Mouse (Mus musculus) left cerebral cortex, adult 11 months (tissue): Measurements from ENCODE around the gene Gm10490.

Experiments used
- DNase-seq: peaks from one replicate; pipeline ENCODE4 v3.0.0; 2022; ENCODE audit warnings: low spot score

Gm10490 gene

DNA sequence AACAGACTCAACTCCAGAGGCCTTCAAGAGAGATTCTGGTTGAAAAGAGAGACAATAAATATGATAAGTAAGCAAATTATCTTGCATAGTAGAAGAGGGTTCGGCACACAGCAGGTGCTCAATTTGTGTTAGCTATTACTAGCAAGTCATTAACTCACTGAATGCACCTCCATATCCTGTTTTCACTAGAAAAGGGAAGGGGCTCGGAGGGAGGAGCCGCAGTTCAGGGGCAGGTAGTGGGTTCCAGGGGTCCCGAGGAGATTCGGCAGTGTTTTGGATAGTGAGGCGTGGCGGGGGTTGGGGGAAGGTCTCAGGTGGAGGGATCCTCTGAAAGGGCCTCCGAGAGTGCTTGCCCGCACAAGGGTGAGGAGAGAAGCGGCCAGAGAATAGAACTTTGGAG lies 17.8 kb downstream of the Gm10490 start:
- DNase-seq = no peak

DNA sequence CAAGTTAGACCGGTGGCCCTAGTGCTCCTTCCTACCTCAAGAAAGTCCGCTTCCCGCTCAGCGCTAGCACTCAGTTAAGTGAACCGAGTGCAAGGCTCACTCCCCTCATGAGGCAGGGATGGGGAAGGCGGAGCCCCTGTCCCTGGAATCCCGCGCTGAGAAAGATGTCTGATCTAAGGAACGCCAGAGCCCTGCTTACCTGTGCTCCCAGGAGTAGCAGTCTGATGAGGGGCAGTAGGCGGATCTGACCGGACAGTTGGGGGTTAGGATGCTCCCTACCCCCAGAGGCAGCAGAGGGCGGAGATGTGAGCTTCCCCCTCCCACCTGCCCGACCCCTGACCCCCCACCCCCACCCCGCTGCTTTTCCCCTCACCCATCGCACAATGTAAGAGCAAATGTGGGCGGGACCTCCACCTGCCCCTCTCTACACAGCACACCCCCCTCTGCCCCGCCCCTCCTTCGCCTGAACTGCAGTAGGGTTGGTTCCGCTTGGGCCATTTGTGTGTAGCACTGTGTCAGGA lies 19.0 kb downstream of the Gm10490 start, which contains the start of gene Eras:
TSS of gene Eras (minus strand) at position 338 of the 521 bp plus-strand sequence.
- no peak for DNase-seq

DNA sequence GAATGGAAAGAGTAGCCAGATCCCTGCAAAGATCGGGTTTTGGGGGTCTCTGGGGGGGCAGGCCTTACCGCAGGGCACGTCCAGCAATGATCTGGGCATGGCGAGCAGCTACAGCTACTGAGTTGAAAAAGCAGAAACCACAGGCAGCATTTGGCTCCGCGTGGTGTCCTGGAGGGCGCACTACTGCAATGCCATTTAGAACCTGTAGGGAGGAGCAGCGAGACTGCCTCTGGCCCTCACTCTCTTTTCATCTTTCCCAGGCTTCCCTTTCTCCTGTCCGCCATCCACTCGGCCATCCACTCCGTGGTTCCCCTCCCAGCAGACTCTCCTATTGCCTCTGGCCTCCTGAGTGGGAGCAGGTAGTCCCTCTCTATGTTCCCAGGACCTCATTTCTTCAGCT lies 27.5 kb downstream of the Gm10490 start:
- DNase-seq = no peak

DNA sequence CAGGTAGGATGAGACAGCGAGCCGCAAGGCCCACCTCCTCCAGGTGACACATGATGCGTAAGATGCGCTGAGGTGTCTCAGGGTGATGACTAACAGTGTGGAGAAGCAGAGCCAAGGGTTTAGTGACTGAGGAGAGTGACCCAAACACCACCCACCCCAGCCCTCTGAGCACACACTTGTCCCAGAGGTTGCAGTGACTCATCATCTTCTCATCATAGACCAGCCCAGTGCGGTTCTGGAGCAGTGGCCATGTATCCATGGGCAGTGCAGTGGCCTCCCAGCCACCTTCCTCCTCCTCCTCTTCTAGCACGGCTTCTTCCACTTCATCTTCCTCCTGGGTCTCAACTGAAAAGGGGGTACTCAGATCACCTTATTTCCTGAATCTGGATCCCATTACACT lies 28.3 kb downstream of the Gm10490 start:
- DNase-seq = no peak

DNA sequence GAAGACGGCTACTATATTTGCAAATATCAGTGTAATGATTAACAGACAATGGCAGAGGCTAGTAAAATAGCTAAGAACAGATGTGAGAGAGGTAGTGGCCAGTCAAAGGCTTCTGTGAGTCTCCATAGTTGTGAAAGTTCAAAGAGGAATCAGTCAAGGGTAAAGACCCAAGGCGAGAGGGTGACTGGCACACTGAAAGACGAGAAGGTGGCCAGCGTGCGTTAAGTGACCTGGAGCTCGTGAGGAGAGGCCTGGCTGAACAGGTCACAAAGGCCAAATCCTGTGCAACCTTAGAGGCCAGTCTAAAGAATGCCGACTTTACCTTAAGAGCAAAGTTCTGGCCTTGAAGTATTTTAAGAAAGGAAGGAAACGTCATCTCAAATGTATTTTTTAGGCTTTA lies 36.3 kb downstream of the Gm10490 start:
- DNase-seq = no peak

DNA sequence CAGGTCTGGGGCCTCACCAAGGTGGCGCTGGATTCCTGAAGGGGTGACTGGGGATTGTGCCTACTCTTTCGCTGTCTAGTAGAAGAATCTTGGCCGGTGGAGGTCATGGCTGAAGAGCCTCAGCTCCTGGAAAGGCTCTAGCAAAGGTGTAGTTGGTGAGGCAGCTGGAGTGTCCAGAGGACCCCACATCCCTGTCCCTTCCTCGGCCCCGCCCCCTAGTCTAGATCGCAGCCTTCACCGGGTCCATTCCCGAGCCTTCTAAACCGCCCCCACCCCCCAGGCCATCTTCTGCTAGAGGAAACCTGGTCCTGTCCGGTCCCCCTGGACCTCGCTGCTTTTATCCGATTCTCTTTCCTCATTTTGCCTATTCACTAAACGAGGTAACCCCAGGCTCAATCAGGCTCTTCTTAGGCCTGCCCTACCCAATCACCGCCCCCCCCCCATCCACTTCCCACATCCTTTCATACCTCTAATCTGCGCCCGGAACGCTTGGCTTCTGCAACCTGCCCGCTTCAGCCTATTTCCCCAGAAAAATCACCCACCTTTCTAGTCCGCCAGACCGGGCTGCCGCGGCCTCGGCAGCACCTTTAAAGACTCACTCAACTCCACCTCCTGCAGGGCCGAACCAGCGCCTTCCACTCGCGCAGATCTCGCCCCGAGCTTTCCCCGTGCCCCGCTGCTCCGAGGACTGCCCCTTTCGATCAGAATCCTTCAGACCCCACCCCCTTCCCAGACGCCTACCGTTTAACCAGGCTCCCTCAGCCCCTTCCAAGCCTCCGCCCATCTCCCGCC lies 38.0 kb downstream of the Gm10490 start, which contains the start of gene Hdac6:
TSS of gene Hdac6 (minus strand) at position 782 of the 792 bp plus-strand sequence.
- DNase-seq = no peak

DNA sequence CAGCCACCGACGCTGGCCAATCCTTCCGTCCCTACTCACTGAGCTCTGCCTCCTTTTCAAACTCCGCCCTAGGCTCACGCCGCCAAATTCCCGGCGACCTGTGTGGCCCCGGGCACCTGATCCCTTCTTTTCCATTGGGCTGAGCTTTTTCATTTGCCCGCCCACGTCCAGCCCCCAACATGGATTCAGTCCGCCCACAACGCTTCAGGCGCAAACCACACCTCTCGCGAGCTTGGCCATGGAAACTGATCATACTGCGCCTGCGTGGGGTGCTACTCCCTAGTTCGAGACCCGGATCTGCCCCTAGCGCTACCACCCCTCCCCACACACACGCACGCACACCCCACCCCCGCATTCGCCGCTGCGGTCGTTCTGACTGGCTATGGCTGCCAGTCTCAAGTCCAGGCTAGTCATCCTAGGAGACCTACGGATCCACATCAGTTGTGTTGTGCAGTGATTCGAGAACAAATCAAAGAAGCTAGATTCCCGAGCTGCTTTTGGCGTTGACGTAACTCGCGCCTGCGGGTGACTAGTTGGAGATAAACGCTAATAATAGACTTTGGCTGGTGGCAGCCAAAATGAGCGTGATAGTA lies 38.7 kb downstream of the Gm10490 start:
- peak; percentile 92 for DNase-seq

DNA sequence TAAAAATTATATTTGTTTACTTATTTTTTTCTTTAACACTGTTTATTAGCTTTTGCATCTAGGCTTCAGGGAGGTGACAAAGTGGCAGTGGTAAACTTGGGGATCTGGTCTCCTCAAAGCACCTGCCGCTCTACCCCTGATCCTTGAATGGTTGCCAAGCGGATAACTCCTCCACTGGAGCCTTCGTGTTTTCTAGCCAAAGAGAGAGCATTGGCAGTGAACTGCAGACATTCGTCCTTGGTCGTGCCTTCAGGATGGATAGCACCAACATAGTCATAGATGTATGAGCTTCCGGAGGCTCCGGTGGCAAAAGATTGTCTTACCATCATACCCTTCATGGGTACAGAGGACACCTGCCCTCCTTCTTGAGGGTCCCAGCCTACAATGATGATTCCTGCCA lies 40.7 kb downstream of the Gm10490 start:
- DNase-seq = no peak

DNA sequence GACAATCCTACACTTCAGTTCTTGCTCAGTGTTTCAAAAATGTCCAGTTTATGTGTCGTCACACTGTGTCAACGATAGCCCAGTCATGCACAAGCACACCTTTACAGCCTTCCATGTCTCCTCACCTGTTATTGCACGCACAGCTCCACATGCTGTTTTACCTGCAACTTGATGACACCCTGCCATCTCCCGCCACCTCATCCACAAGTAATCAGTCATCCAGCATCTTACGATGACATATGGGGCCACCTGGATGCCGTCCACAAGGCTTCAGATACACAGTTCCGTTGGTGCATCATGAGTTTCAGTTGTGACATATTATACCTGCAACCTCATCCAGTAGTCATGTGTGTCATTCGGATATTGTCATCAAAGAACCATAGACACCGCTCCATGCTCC lies 49.5 kb downstream of the Gm10490 start:
- DNase-seq = no peak
